Mouse (Mus musculus): ENCODE data around the gene Sars.

The Sars gene

GRCm38 (mm10) chr3:108424944-108425623 lies 19.9 kb downstream of the Sars start:
- DNase-seq (ENCODE audit: low spot score), result no peak

- no peak for DNase-seq (ENCODE audit: low spot score)
These were observed 20.9 kb downstream of the Sars start for GRCm38 (mm10) chr3:108423844-108424801.

DNA sequence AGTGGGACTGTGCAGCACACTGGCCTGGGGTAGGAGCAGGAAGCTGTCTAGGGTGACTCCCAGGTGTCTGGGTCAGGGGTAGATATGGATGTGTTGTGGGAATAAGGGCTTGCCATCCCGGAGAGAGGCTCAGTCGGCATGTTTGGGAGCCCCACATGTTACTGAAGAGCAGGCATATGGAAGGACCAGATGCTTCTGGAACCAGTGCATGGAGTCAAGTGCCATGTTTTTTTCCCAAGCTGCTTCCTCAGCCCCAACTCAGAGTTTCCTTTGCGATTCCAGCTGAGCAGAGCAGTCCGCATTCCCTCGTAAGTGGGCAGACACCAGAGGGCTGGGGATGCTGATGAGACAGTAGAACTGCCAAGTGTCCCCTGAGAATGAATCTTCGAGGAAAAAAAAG lies 22.0 kb downstream of the Sars start:
- no peak for DNase-seq (ENCODE audit: low spot score)

GRCm38 (mm10) chr3:108415831-108416223 lies 29.2 kb downstream of the Sars start:
- DNase-seq (ENCODE audit: low spot score), result peak; percentile 47

DNA sequence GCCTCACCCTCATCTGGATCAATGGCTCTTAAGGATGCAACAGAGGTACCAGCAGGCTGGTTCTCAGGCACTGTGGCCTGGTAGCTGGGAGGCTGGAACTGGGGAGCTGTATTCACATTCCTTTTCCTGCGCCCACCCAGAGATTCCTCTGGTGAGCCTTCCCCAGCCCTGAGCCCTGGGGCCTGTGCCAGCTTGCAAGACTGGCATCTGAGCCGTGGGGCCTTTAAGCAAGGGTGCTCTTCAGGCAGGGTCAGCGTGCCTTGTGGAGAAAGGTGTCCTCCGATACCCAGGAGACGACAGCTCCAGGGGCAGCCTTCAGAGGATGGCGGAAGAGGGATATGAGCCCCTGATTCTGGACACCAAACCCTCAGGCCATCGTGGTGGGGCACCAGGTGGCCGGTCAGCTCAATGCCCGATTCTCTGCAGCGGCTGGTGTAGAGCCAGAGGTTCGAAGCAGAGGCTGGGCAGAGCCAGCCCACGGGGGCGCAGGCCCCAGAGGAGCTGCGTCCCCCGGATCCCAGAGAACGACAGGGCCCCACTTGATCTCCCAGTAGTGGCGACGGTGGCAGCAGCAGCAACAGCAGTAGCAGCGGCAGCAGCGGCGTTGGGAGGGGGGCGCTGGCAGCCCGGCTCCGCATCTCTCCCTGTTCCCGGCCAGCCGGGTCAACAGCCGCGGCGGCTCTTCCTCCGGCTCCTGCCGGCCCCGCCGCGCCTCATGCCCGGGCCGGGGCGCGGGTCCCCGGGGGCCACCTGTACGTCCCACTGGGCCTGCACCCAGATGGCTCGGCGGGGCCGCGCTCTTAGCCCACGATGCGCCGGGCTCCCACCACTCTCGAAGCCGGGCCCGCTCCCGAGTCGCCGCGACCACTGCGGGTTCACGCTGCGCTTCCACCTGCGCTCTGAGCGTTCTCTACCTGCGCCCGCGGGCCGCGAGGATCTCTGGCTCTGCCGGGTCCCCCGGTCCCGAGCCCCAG lies 29.9 kb downstream of the Sars start, which contains the start of gene Celsr2:
TSS of gene Celsr2 (minus strand) at position 696 of the 974 bp plus-strand sequence.
- DNase-seq (ENCODE audit: low spot score), result no peak

- DNase-seq (ENCODE audit: low spot score), result no peak
These were observed 31.2 kb downstream of the Sars start for GRCm38 (mm10) chr3:108413634-108414360.

DNA sequence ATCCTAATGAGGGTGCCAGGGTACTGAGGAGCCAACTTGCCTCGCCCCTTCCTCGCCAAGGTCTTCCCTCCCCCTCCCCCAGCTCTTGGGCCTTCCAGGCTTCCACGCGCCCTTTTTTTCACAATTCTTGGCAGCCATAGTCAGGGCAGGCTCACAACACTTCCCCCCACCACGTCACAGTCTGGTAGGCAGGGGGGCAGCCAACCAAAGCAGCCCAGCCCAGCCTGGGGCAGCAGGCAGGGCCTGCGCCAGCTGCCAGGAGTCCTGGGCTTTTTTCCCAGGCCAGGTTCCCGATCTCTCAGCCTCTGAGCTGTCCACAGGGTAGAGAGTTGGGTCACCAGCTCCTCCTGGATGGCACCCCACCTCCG lies 33.3 kb downstream of the Sars start:
- DNase-seq (ENCODE audit: low spot score), result no peak

DNA sequence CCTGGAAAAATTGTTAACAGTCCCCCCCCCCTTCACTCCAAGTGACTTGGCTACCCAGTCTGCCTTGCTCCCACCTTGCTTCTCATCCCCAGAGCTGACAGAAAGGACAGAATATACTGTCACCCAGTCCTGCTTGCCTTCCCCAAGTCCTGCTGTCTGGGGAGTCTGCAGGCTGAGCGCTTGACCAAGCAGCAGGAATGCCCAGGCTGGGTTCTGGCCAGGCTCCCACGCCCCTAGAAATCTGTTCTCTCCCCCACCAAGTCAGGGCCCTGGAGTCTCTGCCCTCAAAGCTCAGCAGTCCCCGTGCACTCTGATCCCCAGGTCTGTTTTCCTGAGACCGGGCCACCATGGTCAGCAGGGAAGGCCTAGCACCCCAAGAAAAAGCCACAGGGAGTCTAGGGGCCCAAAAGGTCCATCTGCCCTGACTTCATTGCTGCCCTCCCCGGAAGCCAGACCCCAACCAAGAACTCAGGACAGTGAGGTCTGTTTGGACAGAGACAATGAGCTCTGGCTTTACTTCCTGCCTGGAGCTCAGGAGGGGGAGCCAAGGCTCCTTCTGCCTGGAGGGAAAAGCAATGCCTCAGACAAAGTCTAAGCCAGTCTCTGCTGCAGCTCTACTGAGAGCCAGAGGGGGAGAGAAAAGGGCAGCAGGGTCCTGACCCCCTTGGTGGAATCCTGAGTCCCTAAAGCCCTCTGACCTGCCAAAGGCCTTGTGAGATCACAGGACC lies 33.8 kb downstream of the Sars start:
- DNase-seq (ENCODE audit: low spot score), result no peak

DNA sequence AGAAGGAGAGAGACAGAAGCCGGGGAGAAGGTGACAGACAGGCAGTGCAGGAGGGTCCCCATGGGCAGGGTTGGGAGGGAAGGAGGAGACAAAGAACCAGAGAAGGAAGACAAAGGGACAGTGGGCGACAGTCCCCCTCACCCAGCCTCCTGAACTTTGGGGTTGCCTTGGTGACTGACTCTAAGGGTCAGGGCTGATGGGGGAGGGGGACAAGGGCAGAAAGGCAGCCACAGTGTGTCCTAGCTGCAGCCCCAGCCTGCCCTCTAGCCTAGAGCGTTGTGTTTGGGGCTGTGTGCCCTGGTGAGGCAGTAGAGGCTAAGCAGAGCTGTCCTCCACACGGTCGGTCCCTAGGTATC lies 34.7 kb downstream of the Sars start:
- DNase-seq (ENCODE audit: low spot score), result no peak

DNA sequence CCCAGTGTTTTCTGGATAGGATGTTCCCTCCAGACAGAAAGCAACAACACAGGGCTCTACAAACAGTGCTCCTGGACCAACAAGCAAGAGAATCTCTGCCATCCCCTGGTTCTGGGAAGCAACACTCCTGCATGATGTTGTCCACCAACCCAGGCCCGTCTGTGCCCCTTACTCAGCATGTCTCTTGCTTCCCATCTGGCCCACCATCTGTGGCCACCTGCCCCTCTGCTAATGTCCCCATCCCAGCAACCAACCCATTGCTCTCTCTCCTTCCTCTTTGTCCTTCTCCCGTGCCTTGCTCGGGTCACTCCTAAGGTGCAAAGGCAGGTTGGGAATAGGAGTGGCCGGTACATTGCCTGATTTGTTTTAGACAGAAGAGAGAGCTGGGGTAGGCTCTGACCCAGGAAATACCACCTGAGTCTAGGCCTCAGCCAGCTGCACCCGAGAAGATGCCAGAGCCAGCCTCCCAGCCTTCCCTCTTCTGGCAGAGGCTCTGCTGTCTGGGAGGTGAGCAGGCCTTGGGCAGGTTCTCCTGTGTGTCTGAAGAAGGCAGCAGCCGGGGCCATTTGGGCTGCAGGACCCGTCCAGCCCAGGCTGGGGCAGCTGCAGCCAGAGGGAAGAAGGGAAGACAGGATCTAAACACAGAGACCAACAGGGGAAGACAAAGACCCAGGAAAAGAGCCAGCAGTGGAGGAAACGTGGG lies 35.2 kb downstream of the Sars start:
- DNase-seq (ENCODE audit: low spot score), result no peak

DNA sequence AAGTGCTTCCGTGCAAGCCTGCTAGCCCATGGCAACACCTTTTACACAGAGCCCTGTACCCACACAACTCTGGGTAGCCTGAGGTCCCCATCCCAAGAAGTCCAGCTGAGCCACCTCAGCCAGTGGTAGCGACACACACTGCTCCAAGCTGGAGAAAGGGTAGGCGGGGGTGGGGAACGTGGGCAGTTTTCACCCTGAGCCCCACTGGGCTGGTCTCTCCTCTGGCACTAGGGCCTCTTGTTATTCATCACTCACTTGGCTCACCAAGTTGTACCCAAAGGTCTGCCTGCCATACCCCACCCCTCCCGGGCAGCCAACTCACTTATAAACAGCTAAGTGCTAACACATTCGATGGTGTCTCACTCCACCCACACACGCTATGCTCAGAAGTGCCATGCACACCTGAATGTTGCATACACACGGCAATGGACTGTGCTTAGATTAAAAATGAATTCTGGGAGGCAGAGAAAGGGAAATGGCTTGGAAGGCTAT lies 36.4 kb downstream of the Sars start:
- no peak for DNase-seq (ENCODE audit: low spot score)

- no peak for DNase-seq (ENCODE audit: low spot score)
These were observed 38.6 kb downstream of the Sars start for GRCm38 (mm10) chr3:108406306-108406885.

DNA sequence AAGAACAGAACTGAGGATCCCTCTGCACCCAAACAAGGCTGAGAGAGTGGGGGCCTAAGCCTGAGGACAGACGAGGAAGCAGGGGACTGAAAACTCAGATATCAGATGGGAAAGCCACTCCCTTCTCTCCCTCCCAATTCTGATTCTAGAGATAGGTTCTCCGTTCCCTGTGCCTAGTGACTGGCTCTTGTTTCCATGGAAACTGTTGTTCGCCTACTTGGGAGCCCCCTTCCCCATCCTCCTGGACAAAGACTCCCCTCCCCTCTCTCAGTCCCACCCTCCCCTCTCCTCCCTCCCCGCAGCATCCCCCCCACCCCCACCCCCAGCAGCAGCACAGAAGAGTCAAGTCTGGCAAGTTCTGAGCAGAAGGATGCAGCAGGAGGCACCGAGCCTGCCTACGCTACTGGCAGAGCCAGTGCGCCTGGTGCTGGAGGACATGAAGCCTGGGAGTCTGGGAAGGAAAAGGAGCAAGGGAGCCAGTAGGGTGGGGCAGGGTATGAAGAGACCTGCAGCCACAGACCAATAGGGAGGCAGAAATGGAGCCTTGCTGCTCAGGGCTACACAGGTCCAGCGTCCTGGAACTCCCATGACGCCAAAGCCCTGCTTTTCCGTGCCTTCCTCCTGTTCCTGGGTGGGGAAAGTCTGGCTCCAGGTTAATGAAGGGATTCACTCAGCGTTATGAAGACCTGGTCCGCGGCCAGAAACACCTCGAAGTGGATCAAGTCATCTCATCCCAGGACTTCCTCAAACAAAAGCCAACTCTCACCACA lies 39.3 kb downstream of the Sars start:
- DNase-seq (ENCODE audit: low spot score), result no peak

GRCm38 (mm10) chr3:108402528-108402920 lies 42.5 kb downstream of the Sars start:
- DNase-seq (ENCODE audit: low spot score), result no peak

DNA sequence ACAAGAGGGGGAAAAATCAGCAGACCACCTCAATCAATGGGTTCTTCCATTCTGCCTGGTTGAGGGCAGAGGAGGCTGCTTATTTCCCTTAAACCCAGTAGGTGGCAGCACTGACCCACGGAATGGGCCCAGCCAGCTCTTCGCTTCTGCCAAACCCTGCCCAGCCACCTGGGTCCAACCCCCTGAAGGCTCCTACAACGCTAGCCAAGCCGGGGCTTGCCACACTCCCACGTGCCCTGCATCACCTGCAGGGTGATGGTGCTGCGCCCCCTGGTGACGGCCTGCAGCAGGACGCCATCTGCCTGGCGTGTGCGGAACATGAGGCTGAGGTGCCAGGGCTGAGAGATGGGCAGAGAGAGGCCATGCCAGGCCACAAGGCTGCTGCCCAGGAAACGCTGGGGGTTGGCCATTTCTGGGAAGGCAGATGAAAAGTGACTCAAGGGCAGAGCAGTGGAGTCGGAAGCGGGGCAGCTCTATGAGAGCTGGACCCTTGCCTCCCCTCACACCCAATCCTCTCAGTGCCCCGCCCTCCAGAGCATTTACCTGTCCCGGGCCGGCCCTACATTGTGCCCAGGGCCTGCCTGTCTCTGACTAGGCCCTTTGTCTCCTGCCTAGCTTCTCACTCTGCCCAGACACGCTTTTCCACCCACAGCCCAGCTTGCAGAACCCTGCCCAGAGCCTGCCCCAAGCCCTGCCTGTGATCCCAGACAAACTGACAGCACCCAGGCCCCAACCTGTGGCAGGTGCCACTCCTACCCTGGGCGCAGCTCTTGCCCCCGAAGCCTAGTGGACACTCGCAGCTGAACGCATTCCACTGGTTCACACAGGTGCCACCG lies 43.1 kb downstream of the Sars start:
- peak; percentile 76 for DNase-seq (ENCODE audit: low spot score)

DNA sequence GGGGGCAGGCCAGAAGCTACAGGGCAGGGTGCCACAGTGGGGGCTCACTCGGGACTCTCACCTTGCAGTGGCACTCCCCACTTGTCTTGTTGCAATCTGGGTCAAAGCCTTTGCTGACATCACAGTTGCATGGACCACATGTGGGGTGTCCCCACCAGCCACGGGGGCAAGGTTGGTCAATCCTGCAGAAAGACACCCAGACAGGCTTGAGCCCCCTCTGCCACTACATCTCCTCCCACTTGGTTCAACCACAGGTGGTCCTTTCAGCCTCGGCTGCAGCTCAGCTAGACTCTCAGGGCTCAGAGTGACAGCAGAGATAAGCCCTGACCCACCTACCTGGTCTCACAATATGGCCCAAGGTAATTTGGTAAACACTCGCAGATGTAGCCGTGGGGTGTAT lies 44.6 kb downstream of the Sars start:
- no peak for DNase-seq (ENCODE audit: low spot score)

DNA sequence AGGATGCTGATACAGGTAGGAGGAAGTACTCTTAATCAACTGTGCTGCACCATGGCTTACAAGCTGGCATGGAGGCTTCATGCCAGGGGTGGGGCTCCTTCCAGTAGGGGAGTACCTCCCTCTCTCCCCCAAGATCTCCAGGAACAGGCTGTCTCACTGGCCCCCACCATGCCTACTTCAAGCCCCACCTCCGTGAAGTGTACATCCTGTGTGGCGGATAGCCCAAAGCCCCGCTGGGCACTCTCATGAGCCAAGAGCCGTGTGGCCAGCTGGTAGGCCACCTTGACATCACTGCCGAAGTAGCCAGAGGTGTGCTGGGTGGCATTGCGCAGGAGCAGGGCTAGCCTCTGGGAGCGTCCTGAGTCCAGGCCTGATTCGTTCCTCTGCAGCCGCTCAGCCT lies 46.7 kb downstream of the Sars start:
- no peak for DNase-seq (ENCODE audit: low spot score)

GRCm38 (mm10) chr3:108392793-108393192 lies 52.2 kb downstream of the Sars start:
- DNase-seq (ENCODE audit: low spot score), result no peak
